Mouse (Mus musculus): ENCODE data around the gene Smarca1. TPM values are rescaled to one million over a fixed set of nuclear protein-coding genes. Genes with fewer than 3 reads are reported as not detected.
A peak's percentile ranks its signal among the peaks of the same experiment; 100 is the strongest.

The Smarca1 gene
- 38.5 and 41.3 TPM in 2 replicates for polyA plus RNA-seq (2015; fragmentation: Nextera tagmentation; extraction: Ambion mirVana)

DNA sequence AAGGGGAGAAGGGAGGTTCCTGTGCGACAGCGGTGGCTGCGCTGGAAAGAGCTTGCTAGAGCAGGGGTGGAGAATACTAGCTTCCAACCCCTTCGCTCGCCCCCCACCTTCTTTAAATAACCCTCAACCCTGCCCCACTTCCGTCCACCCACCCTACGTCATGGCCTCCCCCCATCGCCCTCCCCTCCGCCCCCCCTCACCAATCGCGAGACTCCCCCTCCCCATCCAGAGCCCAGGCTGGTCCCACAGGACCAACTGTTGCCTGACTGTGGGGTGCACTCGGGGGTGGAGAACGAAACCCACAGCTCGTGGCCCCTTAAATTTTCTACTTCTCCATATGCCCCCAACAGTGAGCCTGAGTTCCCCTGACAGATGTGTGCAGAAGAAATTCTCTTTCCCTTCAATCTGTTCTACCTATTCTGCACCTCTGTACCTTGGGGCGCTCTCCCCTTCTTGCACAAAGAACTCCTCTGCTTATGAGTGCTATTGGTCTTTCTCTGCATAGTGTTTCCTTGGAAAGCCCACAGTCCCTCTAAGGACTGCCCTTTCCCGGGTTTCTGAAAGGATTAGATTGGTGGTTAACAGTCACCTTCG lies at the start of gene Smarca1:
Gene Smarca1 (minus strand): TSS at position 544 of the 594 bp plus-strand sequence.
- Histone ChIP-seq H3K9me3 (no peaks in the 10 kb centered on the region), H3K27me3 (no peaks in the 10 kb centered on the region), H3K4me2 (replicated peaks) (peak within 1 kb of the TSS; percentile 55), H3K4me1 (replicated peaks) (no peaks in the 10 kb centered on the region), H3K36me3 (no peaks in the 10 kb centered on the region), H3K4me3 (replicated peaks) (peak within 1 kb of the TSS; percentile 59), H3K27ac (peak within 1 kb of the TSS; percentile 86), H3K9ac (replicated peaks) (peak within 1 kb of the TSS; percentile 79)
- WGBS, result 26% methylated on average over 17 of the region's 17 CpGs
- ATAC-seq, result peak; percentile 87

DNA sequence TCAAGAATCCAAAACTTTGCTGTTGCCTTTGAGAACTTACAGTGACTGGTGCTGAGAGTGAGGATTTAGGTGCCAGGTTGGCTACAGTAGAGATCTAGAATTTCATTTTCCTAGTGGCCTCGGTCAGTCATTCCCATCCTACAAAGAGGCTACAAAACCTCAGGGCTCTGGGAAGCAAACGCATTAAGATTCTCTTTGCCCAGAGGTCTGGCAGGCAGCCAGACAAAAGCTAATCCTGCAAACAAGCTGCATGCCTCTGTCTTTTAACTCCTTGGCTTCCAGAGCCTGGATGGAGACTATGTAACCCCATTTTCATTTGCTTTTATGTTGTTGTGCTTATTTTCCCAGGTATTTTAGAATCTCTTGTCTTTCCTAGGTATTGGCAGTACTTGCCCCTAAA lies 45.0 kb upstream of the Smarca1 start:
- 29% methylated on average over 2 of the region's 2 CpGs for WGBS
- H3K27ac ChIP-seq, result peak overlapping the region; percentile 35; the same call in 1 of the 2 replicates
- H3K9ac ChIP-seq (replicated peaks), result no peak overlapping the region
- no peaks in the 10 kb centered on the region for H3K27me3 ChIP-seq
- H3K4me3 ChIP-seq (replicated peaks), result no peak overlapping the region
- H3K4me2 ChIP-seq (replicated peaks), result no peak overlapping the region
- no peaks in the 10 kb centered on the region; the same call in 1 of the 2 replicates for H3K9me3 ChIP-seq
- ATAC-seq, result peak; percentile 65; the same call in 1 of the 2 replicates
- 0 out of 2 replicates have a peak, but pooled peaks cover 7% of the 10 kb centered on the region for H3K36me3 ChIP-seq
- peaks cover 6% of the 10 kb centered on the region; the same call in 1 of the 2 replicates for H3K4me1 ChIP-seq (replicated peaks)

DNA sequence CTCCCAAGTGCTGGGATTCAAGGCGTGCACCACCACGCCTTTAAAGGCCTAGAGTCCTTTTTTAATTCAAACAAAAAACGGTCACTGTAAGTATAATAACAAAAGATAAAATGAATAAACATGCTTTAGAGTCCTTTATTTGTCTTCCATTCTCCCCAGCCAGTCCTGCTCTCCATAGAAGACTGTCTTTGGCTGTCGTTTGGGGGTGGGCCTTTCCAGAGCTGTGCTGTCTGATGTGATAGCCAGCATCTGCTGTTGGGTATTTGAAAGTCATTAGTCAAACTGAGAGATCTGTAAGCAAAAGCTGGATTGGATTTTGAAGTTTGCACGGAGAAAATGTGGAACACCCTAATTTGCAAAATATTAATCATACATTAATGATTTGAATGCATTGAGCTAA lies 44.1 kb upstream of the Smarca1 start:
- WGBS, result 35% methylated on average over 5 of the region's 5 CpGs
- Histone ChIP-seq H3K4me3 (replicated peaks) (no peak overlapping the region), H3K9ac (replicated peaks) (no peak overlapping the region), H3K27ac (no peak overlapping the region), H3K4me1 (replicated peaks) (peaks cover 6% of the 10 kb centered on the region; the same call in 1 of the 2 replicates), H3K27me3 (no peaks in the 10 kb centered on the region), H3K9me3 (no peaks in the 10 kb centered on the region; the same call in 1 of the 2 replicates), H3K4me2 (replicated peaks) (no peak overlapping the region), H3K36me3 (peaks cover 12% of the 10 kb centered on the region)
- ATAC-seq, result no peak

DNA sequence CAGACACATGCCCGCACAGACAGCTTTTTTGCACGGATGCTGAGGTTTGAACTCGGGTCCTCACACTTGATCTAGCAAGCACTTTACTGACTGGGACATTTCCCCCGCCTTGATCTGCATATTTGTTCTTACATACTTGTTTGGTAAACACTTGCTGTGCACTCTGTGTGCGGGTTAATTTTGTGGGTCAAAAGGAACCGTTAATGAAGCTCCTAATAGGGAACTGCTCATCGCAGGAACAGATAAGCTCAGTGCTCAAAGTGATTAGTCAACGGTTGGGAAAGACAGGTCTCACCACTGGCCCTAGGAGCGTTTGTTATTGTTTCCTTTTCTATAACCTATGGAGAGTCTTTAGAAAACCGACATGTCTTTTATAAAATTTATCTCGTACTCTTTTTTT lies 41.6 kb upstream of the Smarca1 start:
- ATAC-seq, result no peak
- no peak overlapping the region for H3K4me3 ChIP-seq (replicated peaks)
- H3K27ac ChIP-seq, result no peak overlapping the region
- H3K36me3 ChIP-seq, result peaks cover 26% of the 10 kb centered on the region
- H3K9ac ChIP-seq (replicated peaks), result no peak overlapping the region
- peaks cover 6% of the 10 kb centered on the region; the same call in 1 of the 2 replicates for H3K4me1 ChIP-seq (replicated peaks)
- WGBS, result 94% methylated on average over 11 of the region's 11 CpGs
- no peaks in the 10 kb centered on the region for H3K27me3 ChIP-seq
- H3K4me2 ChIP-seq (replicated peaks), result no peak overlapping the region
- no peaks in the 10 kb centered on the region; the same call in 1 of the 2 replicates for H3K9me3 ChIP-seq

DNA sequence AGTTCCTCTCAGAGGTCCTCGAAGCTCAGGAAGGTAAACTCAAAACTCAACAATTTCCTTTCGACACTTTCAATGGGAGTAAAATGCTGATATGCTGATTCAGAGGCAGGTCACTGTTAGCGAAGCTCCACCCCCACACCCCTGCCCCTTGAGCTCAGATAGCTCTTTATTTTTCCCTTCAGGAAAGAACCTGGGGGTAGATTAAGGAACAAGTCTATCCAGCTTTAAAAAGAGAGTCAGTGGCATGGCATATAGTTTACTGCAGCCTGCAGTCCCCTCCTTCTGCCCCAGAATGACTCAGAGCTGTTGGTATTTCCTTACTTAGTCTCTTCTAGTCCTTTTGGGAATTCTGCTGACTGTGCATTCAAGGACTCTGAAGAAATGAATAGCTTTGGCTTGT lies 37.7 kb upstream of the Smarca1 start:
- WGBS, result 81% methylated on average over 3 of the region's 3 CpGs
- no peaks in the 10 kb centered on the region for H3K9me3 ChIP-seq
- H3K9ac ChIP-seq (replicated peaks), result no peak overlapping the region
- ATAC-seq, result no peak
- H3K4me1 ChIP-seq (replicated peaks), result no peaks in the 10 kb centered on the region
- peaks cover 31% of the 10 kb centered on the region for H3K36me3 ChIP-seq
- no peak overlapping the region for H3K4me3 ChIP-seq (replicated peaks)
- no peak overlapping the region for H3K27ac ChIP-seq
- H3K27me3 ChIP-seq, result no peaks in the 10 kb centered on the region
- H3K4me2 ChIP-seq (replicated peaks), result no peak overlapping the region

DNA sequence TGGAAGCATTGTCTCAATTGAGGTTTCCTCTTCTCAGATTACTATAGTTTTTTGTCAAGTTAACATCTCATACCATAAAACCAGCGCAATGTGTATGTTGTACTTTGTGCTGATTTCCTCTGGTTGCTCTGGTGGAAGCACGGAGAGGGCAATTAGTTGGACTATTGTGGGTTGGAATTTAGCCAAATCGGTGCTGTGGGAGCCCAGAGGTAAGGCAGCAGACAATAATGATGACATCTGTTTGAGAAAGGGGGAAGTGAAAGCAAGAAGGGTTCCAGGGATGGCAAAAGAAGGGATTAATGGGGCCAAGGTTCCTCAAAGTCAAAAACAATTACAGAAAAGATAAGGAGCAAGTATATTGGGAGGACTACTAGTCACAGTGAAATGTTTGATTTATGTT lies 35.2 kb upstream of the Smarca1 start:
- ATAC-seq, result no peak
- peaks cover 25% of the 10 kb centered on the region for H3K36me3 ChIP-seq
- no peak overlapping the region for H3K9ac ChIP-seq (replicated peaks)
- H3K4me1 ChIP-seq (replicated peaks), result no peaks in the 10 kb centered on the region
- H3K27me3 ChIP-seq, result no peaks in the 10 kb centered on the region
- H3K4me2 ChIP-seq (replicated peaks), result no peak overlapping the region
- 71% methylated on average over 3 of the region's 3 CpGs for WGBS
- no peak overlapping the region for H3K27ac ChIP-seq
- no peak overlapping the region for H3K4me3 ChIP-seq (replicated peaks)
- H3K9me3 ChIP-seq, result no peaks in the 10 kb centered on the region

DNA sequence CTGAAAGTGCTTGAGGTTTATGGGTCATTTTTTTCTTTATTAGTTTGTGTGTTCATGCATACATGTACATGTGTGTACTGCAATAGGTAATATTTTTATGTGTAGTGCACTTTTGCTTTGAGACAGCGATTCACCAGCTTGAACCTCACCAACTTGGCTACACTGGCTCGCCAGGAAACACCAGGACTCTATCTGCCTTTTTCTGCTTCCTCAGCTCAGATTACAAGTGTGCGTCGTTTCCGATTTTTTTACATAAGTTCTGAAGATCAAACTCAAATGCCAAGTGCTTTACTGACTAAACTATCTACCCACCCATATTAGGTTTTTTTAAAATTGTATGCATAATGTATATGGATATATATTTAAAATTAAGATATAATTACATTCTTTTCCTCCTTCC lies 27.8 kb upstream of the Smarca1 start:
- 86% methylated on average over 5 of the region's 5 CpGs for WGBS
- no peak overlapping the region for H3K4me2 ChIP-seq (replicated peaks)
- no peaks in the 10 kb centered on the region for H3K27me3 ChIP-seq
- no peak for ATAC-seq
- H3K4me3 ChIP-seq (replicated peaks), result no peak overlapping the region
- H3K27ac ChIP-seq, result no peak overlapping the region
- no peak overlapping the region for H3K9ac ChIP-seq (replicated peaks)
- no peaks in the 10 kb centered on the region for H3K4me1 ChIP-seq (replicated peaks)
- no peaks in the 10 kb centered on the region for H3K9me3 ChIP-seq
- peaks cover 3% of the 10 kb centered on the region; the same call in 1 of the 2 replicates for H3K36me3 ChIP-seq

DNA sequence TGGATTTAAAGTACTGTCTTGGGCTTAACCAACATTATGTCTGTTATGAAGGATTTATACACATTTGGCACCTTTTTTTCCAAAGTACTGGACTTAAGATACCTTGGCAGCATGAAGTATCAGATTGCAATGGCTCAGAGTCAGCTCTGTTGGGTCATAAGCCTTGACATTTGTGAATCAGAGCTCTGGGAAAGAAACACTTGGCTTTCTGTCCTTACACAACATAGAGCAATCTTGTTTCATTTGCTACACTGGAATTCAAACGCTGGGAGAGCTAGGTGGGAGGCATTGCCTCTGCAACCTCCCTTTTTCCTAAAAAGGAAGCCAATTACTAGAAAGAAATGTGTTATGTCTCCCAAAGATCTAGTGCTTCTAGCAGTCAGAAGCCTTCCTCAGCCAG lies 24.1 kb upstream of the Smarca1 start:
- ATAC-seq, result no peak
- no peaks in the 10 kb centered on the region for H3K9me3 ChIP-seq
- H3K36me3 ChIP-seq, result peaks cover 3% of the 10 kb centered on the region; the same call in 1 of the 2 replicates
- no peak overlapping the region for H3K27ac ChIP-seq
- H3K4me3 ChIP-seq (replicated peaks), result no peak overlapping the region
- WGBS, result 86% methylated on average over 1 of the region's 1 CpGs
- H3K9ac ChIP-seq (replicated peaks), result no peak overlapping the region
- no peaks in the 10 kb centered on the region for H3K27me3 ChIP-seq
- H3K4me1 ChIP-seq (replicated peaks), result peaks cover 6% of the 10 kb centered on the region; the same call in 1 of the 2 replicates
- H3K4me2 ChIP-seq (replicated peaks), result no peak overlapping the region

DNA sequence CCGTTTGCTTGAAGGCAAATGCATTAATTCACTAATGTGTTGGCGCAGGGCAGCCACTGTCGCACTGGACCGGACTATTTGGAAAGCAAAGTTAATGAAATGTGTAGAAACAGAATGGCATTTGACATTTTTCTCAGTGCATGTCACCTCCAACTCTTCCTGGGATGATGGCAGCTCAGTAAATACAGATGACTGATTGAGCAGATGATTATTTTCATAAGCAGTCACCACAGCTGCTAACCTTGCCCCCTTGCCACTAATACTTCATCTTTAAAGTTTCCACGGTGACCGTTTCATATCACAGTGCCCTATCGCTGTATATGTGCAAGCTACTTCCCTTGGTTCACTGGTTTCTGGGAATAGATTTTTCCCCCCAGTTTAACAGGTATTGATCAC lies 20.8 kb upstream of the Smarca1 start:
- H3K36me3 ChIP-seq, result peaks cover 3% of the 10 kb centered on the region; the same call in 1 of the 2 replicates
- peaks cover 6% of the 10 kb centered on the region; the same call in 1 of the 2 replicates for H3K4me1 ChIP-seq (replicated peaks)
- ATAC-seq, result no peak
- peak overlapping the region; percentile 58 for H3K4me2 ChIP-seq (replicated peaks)
- no peak overlapping the region for H3K9ac ChIP-seq (replicated peaks)
- 73% methylated on average over 7 of the region's 7 CpGs for WGBS
- H3K27ac ChIP-seq, result no peak overlapping the region
- no peaks in the 10 kb centered on the region for H3K9me3 ChIP-seq
- H3K4me3 ChIP-seq (replicated peaks), result peak overlapping the region; percentile 64; the same call in 1 of the 2 replicates
- H3K27me3 ChIP-seq, result no peaks in the 10 kb centered on the region

DNA sequence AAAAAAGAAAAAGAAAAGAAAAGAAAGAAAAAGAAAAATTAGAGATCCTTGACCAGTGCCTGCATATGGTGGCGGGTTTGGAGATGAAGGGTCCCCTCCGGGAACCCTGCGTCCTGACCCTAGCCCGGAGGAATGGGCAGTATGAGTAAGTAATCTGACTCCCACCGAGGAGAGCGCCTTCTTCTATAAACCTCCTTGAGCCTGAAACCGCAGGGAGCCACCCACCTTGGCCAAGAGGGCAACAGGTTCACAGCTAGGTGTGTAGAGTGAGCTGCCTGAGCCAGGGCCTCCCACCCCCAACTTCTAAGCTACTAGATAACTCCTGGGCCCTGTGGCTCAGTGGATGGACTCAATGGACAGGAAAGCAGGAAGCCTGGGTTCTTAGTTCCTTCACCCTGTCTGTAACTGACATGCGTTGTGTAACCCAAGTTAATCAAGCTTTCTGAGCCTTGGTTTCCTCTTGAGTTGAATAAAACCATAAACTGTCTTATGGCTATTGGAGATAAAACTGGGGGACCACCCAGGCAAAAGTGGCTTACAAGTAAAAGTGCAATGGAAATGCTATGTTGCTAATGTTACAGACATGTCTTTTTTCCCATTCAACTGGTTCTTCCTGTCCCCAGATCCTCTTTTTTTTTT lies 20.2 kb upstream of the Smarca1 start:
- 38% methylated on average over 8 of the region's 8 CpGs for WGBS
- peaks cover 6% of the 10 kb centered on the region; the same call in 1 of the 2 replicates for H3K4me1 ChIP-seq (replicated peaks)

DNA sequence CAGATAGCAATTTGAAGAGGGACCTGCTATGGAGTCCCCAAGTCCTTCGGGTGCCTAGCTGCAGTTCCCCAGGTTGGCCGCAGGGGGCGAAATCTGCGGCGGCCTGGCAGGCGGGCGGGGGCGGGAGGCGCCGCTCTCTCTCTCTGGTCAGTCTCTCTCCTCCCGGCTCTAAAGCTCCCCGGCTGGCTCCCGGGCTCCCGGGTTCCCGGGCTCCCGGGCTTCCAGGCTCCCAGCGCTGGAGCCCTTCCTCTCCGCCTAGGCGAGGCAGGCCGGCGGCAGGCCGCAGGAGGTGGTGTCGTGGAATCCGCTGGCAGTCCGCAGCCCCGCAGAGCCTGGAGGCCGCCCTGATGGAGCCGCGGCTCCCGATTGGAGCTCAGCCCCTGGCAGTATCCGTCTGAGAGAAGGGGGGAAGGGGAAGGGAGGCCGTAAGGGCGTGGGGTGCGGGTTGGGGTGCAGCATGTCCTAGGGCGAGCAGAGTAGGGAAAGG lies 19.6 kb upstream of the Smarca1 start, which contains the start of gene Ocrl:
Gene Ocrl (plus strand): TSS at position 82 of the 487 bp plus-strand sequence.
- peak; percentile 97 for ATAC-seq
- Histone ChIP-seq H3K27ac (peak within 1 kb of the TSS; percentile 87), H3K4me3 (replicated peaks) (peak within 1 kb of the TSS; percentile 64), H3K27me3 (no peaks in the 10 kb centered on the region), H3K9me3 (no peaks in the 10 kb centered on the region), H3K9ac (replicated peaks) (peak within 1 kb of the TSS; percentile 81), H3K4me1 (replicated peaks) (peaks cover 6% of the 10 kb centered on the region; the same call in 1 of the 2 replicates), H3K36me3 (no peaks in the 10 kb centered on the region), H3K4me2 (replicated peaks) (peak within 1 kb of the TSS; percentile 58)
- 21% methylated on average over 34 of the region's 35 CpGs for WGBS

More for the DNA sequence above, 20.2 kb upstream of the Smarca1 start:
- H3K36me3 ChIP-seq, result no peaks in the 10 kb centered on the region
- 0 out of 2 replicates have a peak, but pooled peaks have one; percentile 36 for ATAC-seq
- H3K27ac ChIP-seq, result no peak overlapping the region
- peak overlapping the region; percentile 64 for H3K4me3 ChIP-seq (replicated peaks)
- H3K9me3 ChIP-seq, result no peaks in the 10 kb centered on the region
- H3K4me2 ChIP-seq (replicated peaks), result peak overlapping the region; percentile 58
- H3K9ac ChIP-seq (replicated peaks), result peak overlapping the region; percentile 81
- no peaks in the 10 kb centered on the region for H3K27me3 ChIP-seq

DNA sequence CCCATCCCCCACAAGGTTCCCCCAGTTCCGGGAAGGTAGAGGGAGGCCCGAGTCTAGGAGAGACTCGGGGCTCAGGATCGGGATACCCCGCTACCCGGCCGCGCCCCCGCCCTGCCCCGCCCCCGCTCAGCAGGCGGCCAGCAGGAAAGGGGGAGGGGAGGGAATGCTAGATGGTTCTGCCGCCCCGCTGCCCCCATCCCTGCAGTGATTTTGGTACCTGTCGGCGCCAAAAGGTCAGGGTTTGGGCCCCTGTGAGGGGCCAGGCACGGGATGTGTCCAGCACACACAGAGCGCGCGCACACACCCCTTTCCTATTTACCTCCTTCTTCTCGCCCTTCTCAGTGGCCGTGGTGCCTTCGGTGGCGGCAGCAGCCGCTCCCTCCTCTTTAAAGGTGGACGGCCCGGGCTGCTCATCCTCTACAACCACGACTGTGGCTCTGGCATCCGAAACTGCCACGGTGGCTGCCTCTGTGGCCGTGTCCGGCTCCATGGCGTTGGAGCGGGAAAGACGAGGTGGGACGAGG lies 805 bp downstream of the Smarca1 start:
- H3K9me3 ChIP-seq, result no peaks in the 10 kb centered on the region
- peak; percentile 86 for ATAC-seq
- H3K27ac ChIP-seq, result peak overlapping the region; percentile 86
- peak overlapping the region; percentile 79 for H3K9ac ChIP-seq (replicated peaks)
- WGBS, result 22% methylated on average over 31 of the region's 36 CpGs
- no peaks in the 10 kb centered on the region for H3K36me3 ChIP-seq
- H3K4me1 ChIP-seq (replicated peaks), result no peaks in the 10 kb centered on the region
- H3K4me2 ChIP-seq (replicated peaks), result peak overlapping the region; percentile 55
- no peaks in the 10 kb centered on the region for H3K27me3 ChIP-seq
- peak overlapping the region; percentile 59 for H3K4me3 ChIP-seq (replicated peaks)
